Mouse (Mus musculus) gastrocnemius, adult 2 months (tissue): ENCODE results near the gene Slc9a8. TPM values are rescaled to one million over a fixed set of nuclear protein-coding genes. Genes with fewer than 3 reads are reported as not detected.

Experiments used
- DNase-seq: peaks from one replicate; pipeline ENCODE4 v3.0.0; 2022
- H3K27ac ChIP-seq: fragments of 200-600 bp; 2 replicates; pipeline ENCODE4 v1.8.1; 2022; ENCODE audit warnings: mild to moderate bottlenecking
- H3K4me3 ChIP-seq: fragments of 200-600 bp; 2 replicates; pipeline ENCODE4 v1.8.1; 2022; ENCODE audit warnings: mild to moderate bottlenecking, moderate library complexity
- CTCF ChIP-seq: fragments of 200-600 bp; IDR thresholded peaks from 2 replicates; pipeline ENCODE4 v1.8.1; 2022; ENCODE audit warnings: antibody characterized with exemption, mild to moderate bottlenecking, moderate library complexity
- intact Hi-C: fragments of 180-260 bp; cut with DNase I; formaldehyde crosslinking; loops from one replicate; pipeline ENCODE4 v1.15.1; 2025
- total RNA-seq, 2 experiments: library from RNA; stranded (reverse); gene quantifications; 2 replicates each; pipeline ENCODE4 v1.2.3; 2021

The Slc9a8 gene
- total RNA-seq, 2 experiments from 2014 or later: 25.0 to 30.4 TPM

DNA sequence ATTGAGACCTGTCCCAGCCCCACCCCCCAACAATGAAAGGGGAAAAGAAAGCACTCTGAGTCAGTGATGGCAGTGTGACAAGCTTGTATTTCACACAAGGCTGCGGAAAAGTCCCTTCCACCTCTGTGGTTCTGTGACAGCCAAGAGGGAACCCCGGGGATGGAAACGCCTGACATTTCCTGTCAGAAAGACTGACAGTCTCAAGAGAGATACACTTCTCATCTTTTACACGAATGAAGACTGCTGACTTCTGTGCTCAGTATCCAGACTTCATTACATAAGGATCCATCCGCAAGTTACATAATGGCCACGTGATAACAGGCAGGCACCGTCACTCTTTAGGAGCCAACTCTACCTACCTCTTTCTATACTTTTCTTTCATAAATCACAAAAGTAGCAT, 74.9 kb downstream of the Slc9a8 start:
- no peak for TF ChIP-seq CTCF
- intact Hi-C loops: no loop called here
- H3K4me3 ChIP-seq: no peak overlapping the region
- H3K27ac ChIP-seq: no peak overlapping the region
- DNase-seq: no peak

GRCm38 (mm10) chr2:167497272-167497671, 75.8 kb downstream of the Slc9a8 start:
- intact Hi-C loops: no loop called here
- H3K27ac ChIP-seq: no peak overlapping the region
- TF ChIP-seq CTCF: peak; percentile 66
- no peak overlapping the region for H3K4me3 ChIP-seq
- no peak for DNase-seq

DNA sequence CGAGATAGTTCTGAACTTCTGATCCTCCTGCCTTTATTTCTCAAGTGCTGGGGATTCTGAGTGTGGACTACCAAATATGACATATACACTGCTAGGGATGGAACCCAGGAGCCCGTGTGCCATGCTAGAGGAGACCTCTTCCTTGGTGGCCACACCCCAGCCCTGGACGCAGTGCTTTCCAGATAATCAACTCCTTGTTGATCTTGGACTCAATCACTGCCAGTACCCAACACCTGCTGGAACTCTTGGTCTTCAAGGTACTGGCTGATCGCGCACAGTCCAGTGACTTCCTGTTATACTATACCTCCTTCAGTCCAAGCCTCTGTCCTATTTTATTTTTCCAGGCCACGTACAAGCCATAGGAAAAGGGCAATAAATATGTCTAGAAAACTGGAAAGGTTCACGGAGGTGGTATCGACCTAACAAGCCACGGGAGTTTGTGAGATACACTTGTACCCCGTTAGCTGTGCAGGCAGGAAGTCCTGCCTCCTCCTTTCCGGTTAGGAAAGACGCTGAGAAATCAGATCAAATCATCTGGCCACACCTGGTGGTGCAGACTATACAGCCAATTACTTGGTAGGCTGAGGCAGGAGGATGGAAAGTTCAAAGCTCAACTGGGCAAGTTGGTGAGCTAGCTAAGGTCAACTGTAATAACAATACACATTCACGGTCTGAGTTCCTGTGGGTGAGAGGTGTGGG, 81.2 kb downstream of the Slc9a8 start:
- H3K4me3 ChIP-seq: peak overlapping the region; percentile 90
- H3K27ac ChIP-seq: peak overlapping the region; percentile 97
- DNase-seq: peak; percentile 17
- no peak for TF ChIP-seq CTCF
- intact Hi-C loops: no loop called here

GRCm38 (mm10) chr2:167503253-167503895, 81.9 kb downstream of the Slc9a8 start:
- TF ChIP-seq CTCF: peak; percentile 21; the same call in 1 of the 2 replicates
- peak; percentile 92 for DNase-seq
- peak overlapping the region; percentile 97 for H3K27ac ChIP-seq
- intact Hi-C loops: no loop called here
- H3K4me3 ChIP-seq: peak overlapping the region; percentile 90

- intact Hi-C loops: no loop called here
- Histone ChIP-seq H3K4me3 (peak overlapping the region; percentile 90), H3K27ac (peak overlapping the region; percentile 97)
- no peak for TF ChIP-seq CTCF
- peak; percentile 67 for DNase-seq
These were observed 82.4 kb downstream of the Slc9a8 start for GRCm38 (mm10) chr2:167503896-167504349.

DNA sequence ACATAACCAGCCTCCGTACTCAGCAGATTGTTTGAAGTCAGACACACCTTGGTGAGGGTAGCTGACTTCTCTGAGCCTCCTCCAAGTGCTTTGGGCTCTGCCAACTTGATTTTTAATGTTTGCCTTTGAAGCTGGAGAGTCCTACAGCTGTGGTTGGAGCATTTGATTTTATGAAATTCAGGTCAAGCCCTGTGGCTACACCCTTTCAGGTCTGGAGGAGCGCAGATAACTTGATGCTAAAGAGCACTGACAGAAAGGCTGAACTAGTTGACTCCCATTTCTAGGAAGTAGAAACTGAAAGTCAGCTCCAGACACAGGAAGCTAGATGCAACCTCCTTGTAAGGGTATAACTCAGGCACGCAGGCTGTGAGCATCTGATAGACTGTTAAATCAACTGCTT, 83.6 kb downstream of the Slc9a8 start:
- peak overlapping the region; percentile 90 for H3K4me3 ChIP-seq
- intact Hi-C loops: no loop called here
- peak overlapping the region; percentile 97 for H3K27ac ChIP-seq
- no peak for TF ChIP-seq CTCF
- peak; percentile 14 for DNase-seq

GRCm38 (mm10) chr2:167506546-167507260, 85.2 kb downstream of the Slc9a8 start:
- intact Hi-C loops: no loop called here
- TF ChIP-seq CTCF: no peak
- DNase-seq: peak; percentile 15
- H3K4me3 ChIP-seq: no peak overlapping the region
- H3K27ac ChIP-seq: peak overlapping the region; percentile 16; the same call in 1 of the 2 replicates

DNA sequence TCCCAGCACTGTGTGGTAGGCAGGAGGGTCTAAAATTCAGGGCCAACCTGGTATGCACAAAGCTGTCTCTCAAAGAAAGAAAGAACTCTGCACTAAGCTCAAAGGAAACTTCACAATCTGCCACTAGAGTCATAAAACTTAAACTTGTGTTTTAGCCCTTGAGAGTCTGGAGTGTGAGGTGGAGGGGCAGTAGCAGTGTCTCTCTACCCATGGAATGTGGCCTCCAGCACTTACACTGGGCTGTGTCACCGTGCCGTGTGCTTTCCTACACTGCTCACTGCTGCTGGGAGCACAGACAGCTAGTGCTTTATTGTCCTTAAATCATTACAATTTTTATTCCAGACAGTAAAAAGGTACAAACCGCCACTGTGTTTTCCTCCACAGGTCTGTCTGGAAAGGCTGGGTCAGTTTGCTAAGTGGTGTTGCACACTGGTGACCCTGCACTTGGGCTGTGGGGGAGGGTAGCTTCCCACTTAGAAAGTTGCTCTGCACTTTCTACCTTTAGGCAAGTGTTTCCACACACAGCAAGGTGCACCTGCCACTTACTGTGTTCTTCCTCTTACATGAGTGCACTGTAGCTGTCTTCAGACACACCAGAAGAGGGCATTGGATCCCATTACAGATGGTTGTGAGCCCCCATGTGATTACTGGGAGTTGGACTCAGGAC, 86.3 kb downstream of the Slc9a8 start:
- TF ChIP-seq CTCF: no peak
- peak; percentile 18 for DNase-seq
- H3K4me3 ChIP-seq: no peak overlapping the region
- intact Hi-C loops: no loop called here
- peak overlapping the region; percentile 52; the same call in 1 of the 2 replicates for H3K27ac ChIP-seq

GRCm38 (mm10) chr2:167508569-167508968, 87.1 kb downstream of the Slc9a8 start:
- H3K4me3 ChIP-seq: no peak overlapping the region; the same call in 1 of the 2 replicates
- no peak for TF ChIP-seq CTCF
- intact Hi-C loops: no loop called here
- peak; percentile 25 for DNase-seq
- peak overlapping the region; percentile 52; the same call in 1 of the 2 replicates for H3K27ac ChIP-seq

- DNase-seq: peak; percentile 47
- TF ChIP-seq CTCF: no peak
- peak overlapping the region; percentile 43 for H3K4me3 ChIP-seq
- H3K27ac ChIP-seq: peak overlapping the region; percentile 92
- intact Hi-C loops: loop anchor here (5.0 kb wide), 1 partner anchor 88 kb away; the partner anchor contains the start of gene Slc9a8
These were observed 89.0 kb downstream of the Slc9a8 start for GRCm38 (mm10) chr2:167510485-167510884.

GRCm38 (mm10) chr2:167512365-167512764, 90.9 kb downstream of the Slc9a8 start:
- intact Hi-C loops: loop anchor here (5.0 kb wide), 1 partner anchor 90 kb away; the partner anchor contains the start of gene Slc9a8
- peak; percentile 35 for DNase-seq
- TF ChIP-seq CTCF: no peak
- Histone ChIP-seq H3K4me3 (no peak overlapping the region; the same call in 1 of the 2 replicates), H3K27ac (peak overlapping the region; percentile 92)

DNA sequence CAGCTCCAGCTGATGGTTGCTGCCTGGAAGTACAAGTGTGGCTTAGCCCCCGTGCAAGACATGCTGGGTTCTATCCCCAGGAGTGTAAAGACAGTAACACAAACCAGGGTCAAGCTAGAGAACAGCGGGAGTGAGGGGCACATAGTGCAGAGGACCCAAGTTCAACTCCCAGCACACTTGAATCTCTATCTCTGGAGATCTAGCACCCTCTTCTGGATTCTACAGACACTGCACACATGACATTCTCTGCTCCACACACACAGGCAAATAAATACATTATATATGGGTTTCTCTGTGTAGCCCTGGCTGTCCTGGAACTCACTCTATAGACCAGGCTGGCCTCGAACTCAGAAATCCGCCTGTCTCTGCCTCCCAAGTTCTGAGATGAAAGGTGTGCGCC, 91.5 kb downstream of the Slc9a8 start:
- Histone ChIP-seq H3K4me3 (no peak overlapping the region), H3K27ac (peak overlapping the region; percentile 92)
- DNase-seq: peak; percentile 15
- peak; percentile 63 for TF ChIP-seq CTCF
- intact Hi-C loops: loop anchor here (5.0 kb wide), 1 partner anchor 91 kb away; the partner anchor contains the start of gene Slc9a8
